Mouse (Mus musculus) Muller cell, postnatal 12 days (primary cell): ENCODE measurements around the gene AL732309.1.
A peak's percentile ranks its signal among the peaks of the same experiment; 100 is the strongest.
"Not testable (repeated sequence)": the region's sequence is repeated elsewhere in the genome, so short reads cannot be mapped to it uniquely, and the experiment has no call there.

Experiments used
- DNase-seq: peaks from one replicate; pipeline ENCODE4 v3.0.0-alpha.2; 2015; ENCODE audit errors: inconsistent ontology term

The AL732309.1 gene

GRCm38 (mm10) chr2:25267241-25267640 is 20.6 kb upstream of the AL732309.1 start:
- peak; percentile 60 for DNase-seq

- DNase-seq = no peak
These were observed 20.1 kb upstream of the AL732309.1 start for GRCm38 (mm10) chr2:25266720-25267119.

- no peak for DNase-seq
These were observed 19.4 kb upstream of the AL732309.1 start for GRCm38 (mm10) chr2:25265897-25266656.

GRCm38 (mm10) chr2:25264851-25265250 is 18.2 kb upstream of the AL732309.1 start:
- peak; percentile 55 for DNase-seq

- no peak for DNase-seq
These were observed 17.6 kb upstream of the AL732309.1 start for GRCm38 (mm10) chr2:25264286-25264660.

- DNase-seq = no peak
These were observed 17.1 kb upstream of the AL732309.1 start for GRCm38 (mm10) chr2:25263623-25264285.

GRCm38 (mm10) chr2:25262795-25263622 is 16.3 kb upstream of the AL732309.1 start:
- peak; percentile 55 for DNase-seq

GRCm38 (mm10) chr2:25262291-25262767 is 15.7 kb upstream of the AL732309.1 start, which contains the start of gene Tprn:
Gene Tprn (plus strand): TSS chr2:25262618.
- DNase-seq = peak; percentile 97

GRCm38 (mm10) chr2:25261870-25262269 is 15.2 kb upstream of the AL732309.1 start:
- no peak for DNase-seq

- no peak for DNase-seq
These were observed 12.2 kb upstream of the AL732309.1 start for GRCm38 (mm10) chr2:25258887-25259286.

GRCm38 (mm10) chr2:25257250-25257649 is 10.6 kb upstream of the AL732309.1 start:
- DNase-seq = not testable (repeated sequence)

- not testable (repeated sequence) for DNase-seq
These were observed 9.9 kb upstream of the AL732309.1 start for GRCm38 (mm10) chr2:25256443-25257109.

- DNase-seq = peak; percentile 96
These were observed 8.7 kb upstream of the AL732309.1 start, which contains the start of gene Tmem203 for GRCm38 (mm10) chr2:25255284-25255779. Gene Tmem203 (plus strand): TSS chr2:25255439.

GRCm38 (mm10) chr2:25252331-25252730 is 5.7 kb upstream of the AL732309.1 start:
- no peak for DNase-seq

GRCm38 (mm10) chr2:25244144-25244543 is 2.5 kb downstream of the AL732309.1 start:
- no peak for DNase-seq

- DNase-seq = no peak
These were observed 3.3 kb downstream of the AL732309.1 start for GRCm38 (mm10) chr2:25243342-25243741.

GRCm38 (mm10) chr2:25242101-25242506 is 4.6 kb downstream of the AL732309.1 start, which contains the start of the genes Rnf208 and Cysrt1:
Gene Rnf208 (plus strand): TSS chr2:25242255.
Gene Cysrt1 (minus strand): TSS chr2:25242452.
- DNase-seq = no peak

- DNase-seq = no peak
These were observed 5.3 kb downstream of the AL732309.1 start for GRCm38 (mm10) chr2:25241438-25241775.

- DNase-seq = peak; percentile 76
These were observed 5.8 kb downstream of the AL732309.1 start for GRCm38 (mm10) chr2:25240723-25241437.

GRCm38 (mm10) chr2:25240310-25240709 is 6.4 kb downstream of the AL732309.1 start:
- DNase-seq = no peak
